Mouse (Mus musculus): ENCODE measurements around the gene Sh3pxd2a. TPM values are rescaled to one million over a fixed set of nuclear protein-coding genes. Genes with fewer than 3 reads are reported as not detected.

The Sh3pxd2a gene
- total RNA-seq, 2 experiments from 2014 or later, result 124 to 134 TPM

DNA sequence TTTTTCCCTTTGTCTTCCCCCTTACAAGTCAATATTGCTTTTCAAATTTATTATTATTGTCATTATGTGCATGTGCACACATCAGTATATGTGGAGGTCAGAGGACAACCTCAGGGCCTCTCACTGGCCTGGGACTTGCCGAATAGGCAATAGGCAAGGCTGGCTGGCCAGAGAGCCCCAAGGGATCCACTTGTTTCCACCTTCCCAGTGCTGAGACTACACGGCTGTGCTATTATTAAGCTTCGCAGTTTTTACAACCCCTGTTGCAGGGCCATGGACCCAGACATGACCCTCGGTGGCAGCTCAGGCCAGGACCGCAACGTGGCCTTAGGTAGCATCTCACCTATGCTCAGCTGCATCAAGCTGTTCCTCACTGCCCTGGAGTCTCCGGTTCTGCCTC is 251.8 kb downstream of the Sh3pxd2a start:
- DNase-seq (ENCODE audit: low spot score in 2 of 2), result no peak

DNA sequence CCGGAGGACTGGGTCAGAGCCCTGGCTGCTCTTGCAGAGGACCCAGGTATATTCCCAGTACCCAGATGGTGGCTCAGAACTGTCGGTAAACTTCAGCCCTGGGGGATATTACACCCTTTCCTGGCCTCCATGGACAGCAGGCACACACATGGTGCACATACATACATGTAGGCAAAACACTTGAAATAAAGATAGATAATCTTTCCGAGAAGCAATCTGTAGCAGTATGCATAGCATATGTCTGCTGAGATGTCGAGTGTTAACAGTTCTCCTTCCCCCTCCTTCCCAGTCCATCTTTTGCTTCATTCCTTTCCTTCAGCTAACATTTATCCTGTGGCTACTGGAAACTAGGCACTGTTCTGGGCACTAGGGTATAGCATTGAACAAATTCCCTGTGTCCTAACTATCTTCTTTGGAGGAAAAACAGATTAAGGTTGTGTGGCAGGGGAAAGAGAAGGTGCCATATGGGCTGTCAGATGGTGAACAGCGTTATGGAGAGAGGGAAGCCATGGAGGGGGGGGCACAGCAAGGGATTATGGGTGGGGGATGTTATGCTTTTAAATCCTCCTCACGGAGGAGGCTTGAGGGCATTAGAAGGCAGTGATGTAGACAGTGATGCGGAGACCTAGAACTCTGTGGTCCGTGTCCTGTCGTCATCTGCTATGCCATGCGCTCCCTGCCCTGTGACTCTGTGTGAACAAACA is 252.4 kb downstream of the Sh3pxd2a start:
- no peak for DNase-seq (ENCODE audit: low spot score in 2 of 2)

DNA sequence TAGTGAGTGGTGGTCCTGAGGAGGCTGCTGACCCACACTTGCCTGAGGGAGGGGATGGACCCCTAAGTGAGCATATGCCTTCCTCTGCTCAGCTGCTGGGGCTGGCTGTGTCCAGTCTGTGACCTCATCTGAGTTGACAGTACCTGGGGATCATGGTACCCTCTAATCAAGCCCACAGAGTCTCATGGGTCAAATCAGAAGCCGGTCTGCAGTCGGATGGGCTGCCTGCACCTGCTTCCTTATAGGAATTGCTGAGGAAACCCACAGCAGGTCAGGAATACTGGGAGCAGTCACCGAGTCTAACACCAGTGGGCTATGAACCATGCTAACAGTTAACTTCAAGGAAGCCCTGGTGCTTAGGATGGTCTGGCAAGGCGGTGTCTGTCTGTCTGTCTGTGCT is 253.8 kb downstream of the Sh3pxd2a start:
- no peak for DNase-seq (ENCODE audit: low spot score in 2 of 2)

Small RNA genes lying within 50 kb of the gene (microRNA-seq; reads per million reads assigned to microRNA genes)
- gene Mir6995, result not detected

Other genes starting within 250 kb of the Sh3pxd2a start
- gene Stn1, start 73.1 kb upstream of the Sh3pxd2a start, total RNA-seq (2021), result 10 to 100 TPM; 19.9 to 23.7 TPM
- gene Slk, start 115.3 kb upstream of the Sh3pxd2a start, total RNA-seq (2021), result 10 to 100 TPM; 47.5 to 58.6 TPM
- 1 to 10 TPM; 1.4 to 2.3 TPM for gene Col17a1, start 227.7 kb upstream of the Sh3pxd2a start, total RNA-seq (2021)